Mouse (Mus musculus) liver, postnatal 0 days (tissue): ENCODE data around the gene Bmpr1a.

ENCODE experiments used
- CTCF ChIP-seq: sonication (generic); IDR thresholded peaks from 2 replicates; pipeline ENCODE4 v1.5.1; 2016; ENCODE audit warnings: antibody characterized with exemption, low read depth
- EP300 ChIP-seq: IDR thresholded peaks from 2 replicates; pipeline ENCODE4 v1.6.1; 2016; ENCODE audit warnings: antibody characterized with exemption, low read depth, mild to moderate bottlenecking

DNA sequence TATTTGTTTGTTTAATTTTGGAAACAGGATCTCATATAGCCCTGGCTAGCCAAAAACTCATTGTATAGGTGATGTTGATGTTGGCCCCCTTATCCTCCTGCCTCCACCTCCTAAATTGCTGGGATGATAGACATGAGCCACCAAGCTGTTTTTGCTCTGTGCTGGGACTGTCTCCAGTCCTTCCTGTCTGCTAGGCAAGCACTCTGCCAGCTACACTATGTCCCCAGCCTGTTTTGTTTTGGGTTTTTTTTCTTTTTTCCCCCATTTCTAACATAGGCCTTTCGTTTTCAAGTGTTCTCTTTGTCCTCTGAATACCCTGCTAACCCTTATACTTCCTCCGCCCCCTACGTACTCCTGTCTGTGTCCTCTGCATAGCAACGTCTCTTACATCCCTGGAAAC lies 109.8 kb downstream of the Bmpr1a start:
- no peak for TF ChIP-seq EP300
- TF ChIP-seq CTCF = no peak
